Mouse (Mus musculus) cerebellum, adult 11-12 months (tissue): Measurements from ENCODE around the gene Zmiz1.
A peak's percentile ranks its signal among the peaks of the same experiment; 100 is the strongest.

Source experiments
- DNase-seq: peaks from one replicate; pipeline ENCODE4 v3.0.0; 2022

Gene Zmiz1

GRCm38 (mm10) chr14:25493301-25494241 is 34.6 kb downstream of the Zmiz1 start:
- DNase-seq, result no peak

DNA sequence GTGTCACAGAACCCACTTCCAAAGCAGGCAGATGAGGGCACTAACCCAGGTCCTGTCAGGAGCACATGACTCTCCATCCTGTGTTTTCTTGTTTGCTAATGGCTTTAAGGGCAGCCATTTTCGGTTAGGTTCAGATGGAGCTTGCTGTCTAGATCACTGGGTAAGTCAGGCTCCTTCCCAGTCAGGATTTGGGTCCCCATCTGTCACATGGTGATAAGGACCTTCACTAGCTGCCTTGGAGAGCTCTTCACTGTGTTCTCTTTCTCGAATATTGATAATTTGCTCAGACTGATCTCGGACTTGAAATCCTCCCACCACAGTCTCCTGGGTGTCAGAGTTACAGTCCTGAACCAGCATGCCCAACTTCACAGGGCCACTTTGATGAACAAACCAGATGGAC is 35.8 kb downstream of the Zmiz1 start:
- DNase-seq, result no peak

- peak; percentile 87 for DNase-seq
Observed at GRCm38 (mm10) chr14:25496116-25496515, 37.1 kb downstream of the Zmiz1 start.

DNA sequence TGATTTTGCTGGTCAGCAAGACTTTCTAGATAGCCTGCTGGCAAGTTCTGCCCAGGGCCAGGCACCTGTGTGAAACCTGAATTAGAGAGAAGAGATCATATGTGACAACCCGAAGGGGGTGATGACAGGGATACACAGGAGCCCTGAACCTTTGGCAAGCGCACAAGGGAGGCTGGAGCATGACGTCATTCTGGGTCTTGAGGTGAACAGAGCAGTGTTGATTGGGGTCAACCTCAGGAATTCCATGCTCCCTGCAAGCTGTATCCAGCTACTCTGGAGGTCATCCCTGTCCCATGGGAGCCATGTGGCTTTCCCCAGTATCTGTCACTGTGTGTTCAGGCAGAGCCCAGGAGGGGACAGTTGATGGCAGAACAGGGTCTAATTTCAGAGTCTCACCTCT is 38.0 kb downstream of the Zmiz1 start:
- no peak for DNase-seq

DNA sequence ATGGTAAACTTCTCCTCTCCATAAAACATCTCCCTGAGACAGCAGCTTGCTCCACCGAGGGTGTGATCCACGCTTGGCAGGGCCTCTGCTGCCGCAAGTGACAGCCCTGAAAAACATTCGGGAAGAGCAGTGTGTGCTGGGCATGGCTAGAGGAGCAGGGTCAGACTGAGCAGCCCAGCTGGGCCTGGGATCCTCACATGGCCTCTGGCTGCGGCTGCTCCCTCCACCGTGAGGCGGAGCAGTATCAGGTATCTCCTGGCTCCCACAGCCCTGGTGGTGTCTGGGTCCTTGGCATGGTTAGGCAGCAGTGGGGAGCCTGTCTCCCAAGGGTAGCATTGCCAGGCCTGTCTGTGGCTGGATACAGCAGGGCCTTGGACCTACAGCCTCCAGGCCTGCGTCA is 38.6 kb downstream of the Zmiz1 start:
- DNase-seq, result no peak

- no peak for DNase-seq
Observed at GRCm38 (mm10) chr14:25498367-25498766, 39.4 kb downstream of the Zmiz1 start.

- DNase-seq, result no peak
Observed at GRCm38 (mm10) chr14:25499526-25499925, 40.5 kb downstream of the Zmiz1 start.

DNA sequence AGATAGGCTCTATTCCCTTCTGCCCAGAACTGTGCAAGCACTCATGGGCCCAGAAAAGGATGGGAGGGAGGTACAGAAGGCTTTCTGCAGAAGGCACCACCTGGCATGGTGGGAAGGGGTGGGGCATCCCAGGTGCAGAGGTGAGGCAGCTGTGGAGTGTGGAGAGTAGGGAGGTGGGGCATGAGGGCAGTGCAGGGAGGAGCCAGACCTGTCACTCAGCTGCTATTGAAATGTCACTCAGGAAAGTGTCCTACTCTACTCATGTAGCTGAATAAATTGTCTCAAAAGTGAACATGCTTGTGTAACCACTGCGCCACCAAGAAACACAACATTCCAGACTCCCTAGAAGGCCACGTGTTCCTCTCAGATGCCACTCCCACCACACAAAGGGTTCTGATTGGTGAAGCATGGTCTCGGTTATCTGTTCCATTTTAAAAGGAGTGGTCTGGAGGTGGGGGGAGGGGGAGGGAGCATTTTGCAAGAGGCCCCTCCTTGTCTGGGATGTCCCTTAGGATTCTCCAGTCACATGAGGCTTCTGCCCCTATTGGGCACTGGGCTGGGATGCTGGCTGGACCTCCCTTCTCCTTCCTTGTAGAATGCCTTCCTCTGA is 41.6 kb downstream of the Zmiz1 start:
- DNase-seq, result no peak

DNA sequence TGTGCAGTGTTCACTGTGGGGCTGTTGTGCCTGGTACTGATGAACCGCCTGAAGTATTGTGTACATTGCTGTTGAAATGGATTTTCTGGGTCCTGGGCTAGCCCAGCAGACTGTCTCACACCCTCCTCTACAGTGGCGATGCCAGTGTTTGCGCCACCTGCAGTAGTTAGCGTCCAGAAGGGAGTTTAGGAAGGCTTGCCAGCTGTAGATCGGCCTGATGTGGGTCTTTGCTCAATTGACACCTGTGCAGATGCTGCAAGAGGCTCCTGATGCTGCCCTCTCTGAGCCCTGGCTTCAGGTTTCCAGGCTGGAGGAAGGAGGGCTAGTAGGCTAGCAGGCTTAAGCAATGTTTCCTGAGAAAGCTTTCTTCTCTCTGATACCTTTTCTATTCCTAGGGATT is 42.5 kb downstream of the Zmiz1 start:
- no peak for DNase-seq

GRCm38 (mm10) chr14:25502355-25502754 is 43.4 kb downstream of the Zmiz1 start:
- DNase-seq, result no peak

DNA sequence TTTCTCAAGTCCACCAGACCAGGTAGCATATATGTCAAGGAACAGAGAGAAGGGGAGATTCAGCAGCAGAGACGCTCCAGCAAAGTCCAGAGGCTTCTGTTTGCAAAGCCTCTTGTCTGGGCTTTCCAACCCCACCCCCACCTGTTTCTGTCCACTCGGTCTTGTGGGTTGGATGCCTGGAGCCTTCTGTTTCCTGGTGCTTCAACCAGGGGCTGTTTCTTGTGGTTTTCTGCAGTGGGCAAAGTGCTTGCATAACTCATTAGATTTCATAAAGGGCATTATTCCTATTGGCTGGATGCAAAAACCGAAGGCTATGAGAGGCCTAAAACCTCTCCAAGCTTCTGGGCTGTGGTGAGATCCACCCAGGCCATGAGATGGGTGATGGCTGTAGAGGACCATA is 45.3 kb downstream of the Zmiz1 start:
- DNase-seq, result no peak

DNA sequence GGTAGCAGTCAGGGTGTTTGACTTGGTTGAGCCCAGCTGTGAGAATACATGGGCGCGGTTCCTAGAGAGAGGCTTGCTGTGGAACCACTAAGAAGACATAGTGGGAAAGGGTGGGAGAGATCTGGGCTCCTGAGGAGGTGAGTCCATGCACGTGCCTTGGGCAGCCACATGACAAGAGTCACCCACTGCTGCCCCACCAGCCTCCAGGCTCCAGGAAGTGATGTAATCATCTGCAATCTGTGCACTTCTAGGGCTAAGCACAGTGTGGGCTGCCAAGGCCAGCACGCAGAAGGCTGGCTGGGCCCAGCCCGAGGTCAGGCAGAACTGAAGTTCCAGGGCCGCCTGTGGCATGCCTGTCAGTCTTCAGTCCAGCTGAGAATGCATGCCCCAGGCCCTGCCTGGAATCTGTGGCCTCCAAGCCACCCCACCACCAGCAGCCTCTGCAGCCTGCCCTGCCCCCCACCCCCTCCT is 46.3 kb downstream of the Zmiz1 start:
- peak; percentile 56 for DNase-seq

- no peak for DNase-seq
Observed at GRCm38 (mm10) chr14:25508111-25508756, 49.2 kb downstream of the Zmiz1 start.

DNA sequence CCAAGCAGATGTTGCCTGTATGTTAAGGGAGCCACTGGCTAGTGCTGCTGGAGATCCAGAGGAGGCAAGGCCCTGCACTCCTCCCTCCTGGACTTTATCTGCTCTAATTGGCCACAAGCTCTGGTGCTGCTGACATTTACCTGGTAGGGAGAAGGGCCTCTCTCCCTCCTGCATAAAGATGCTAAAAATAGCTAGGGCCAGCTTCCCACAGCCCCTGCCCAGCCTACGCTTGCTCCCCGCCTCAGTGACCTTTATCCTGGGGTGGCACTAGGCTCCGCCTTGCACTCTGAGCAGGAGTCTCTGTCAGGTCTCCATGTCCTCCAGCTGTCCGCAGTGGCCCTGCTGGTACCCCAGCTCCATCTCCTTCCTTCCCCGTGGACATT is 49.8 kb downstream of the Zmiz1 start:
- no peak for DNase-seq

DNA sequence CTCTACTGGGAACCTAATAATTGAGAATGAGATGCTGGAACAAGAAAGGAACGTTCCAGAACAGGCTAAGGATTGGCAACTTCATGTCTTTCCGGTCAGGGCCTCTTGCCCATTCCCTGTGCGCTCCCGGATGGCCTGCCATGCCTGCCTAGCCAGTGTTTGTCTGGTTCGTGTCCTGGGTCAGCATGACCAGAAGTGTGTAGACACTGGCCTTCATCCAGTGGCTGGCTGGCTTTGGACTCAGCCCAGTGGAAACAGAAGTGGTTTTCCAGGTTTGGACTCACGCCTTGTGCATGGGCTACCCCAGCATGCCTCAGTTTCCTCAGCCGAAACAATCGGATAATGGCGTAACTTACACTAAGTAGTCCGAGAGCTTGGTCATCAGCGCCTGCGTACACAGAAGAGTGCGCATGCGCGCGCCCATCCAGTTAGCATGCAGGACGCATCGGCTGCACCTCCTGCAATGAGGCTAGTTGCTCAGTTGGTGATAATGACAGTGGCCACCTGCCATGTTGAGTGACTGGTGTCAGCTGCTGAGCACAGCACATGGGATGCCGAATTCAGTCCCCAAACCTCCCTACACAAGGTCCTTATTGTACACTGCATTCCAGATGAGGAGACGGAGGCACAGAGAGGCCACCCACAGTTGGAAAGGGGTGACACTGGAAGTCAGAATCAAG is 50.6 kb downstream of the Zmiz1 start:
- DNase-seq, result no peak

DNA sequence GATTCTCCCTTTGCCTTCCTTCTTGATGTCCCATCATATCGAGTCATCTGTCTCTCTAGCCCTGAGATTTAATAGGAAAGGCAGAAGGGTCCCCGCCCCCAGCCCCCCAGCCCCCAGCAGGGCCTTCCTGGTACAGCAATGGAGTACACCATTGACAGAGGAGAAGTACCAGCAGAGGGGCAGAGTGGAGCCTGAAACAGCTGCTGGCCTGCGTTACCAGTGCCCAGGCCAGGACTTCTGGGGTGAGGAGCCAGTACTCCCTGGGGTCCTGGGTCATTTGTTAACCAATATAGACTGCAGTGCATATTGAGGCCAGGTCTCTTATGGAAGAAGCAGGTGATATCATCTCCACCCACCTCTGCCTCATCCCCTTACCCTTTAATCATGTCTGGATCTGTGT is 51.4 kb downstream of the Zmiz1 start:
- no peak for DNase-seq

DNA sequence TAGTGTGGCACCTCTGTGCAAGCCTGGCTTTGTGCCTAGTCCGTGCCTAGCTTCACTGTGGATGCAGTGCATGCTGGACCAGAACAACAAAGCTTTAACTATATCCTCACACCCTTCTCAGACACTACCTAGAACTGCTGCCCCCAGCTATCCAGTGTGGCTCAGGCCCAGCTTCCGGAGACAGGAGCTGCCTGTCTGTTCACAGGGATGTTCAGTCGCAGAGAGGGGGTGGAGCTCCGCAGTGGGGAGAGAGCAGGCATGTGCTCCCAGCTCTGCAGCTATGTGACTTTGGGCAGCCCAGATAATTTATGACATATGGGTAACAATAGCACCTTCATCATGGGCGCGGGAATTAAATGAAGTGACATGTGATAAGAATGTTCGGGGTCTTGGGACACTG is 52.0 kb downstream of the Zmiz1 start:
- no peak for DNase-seq

DNA sequence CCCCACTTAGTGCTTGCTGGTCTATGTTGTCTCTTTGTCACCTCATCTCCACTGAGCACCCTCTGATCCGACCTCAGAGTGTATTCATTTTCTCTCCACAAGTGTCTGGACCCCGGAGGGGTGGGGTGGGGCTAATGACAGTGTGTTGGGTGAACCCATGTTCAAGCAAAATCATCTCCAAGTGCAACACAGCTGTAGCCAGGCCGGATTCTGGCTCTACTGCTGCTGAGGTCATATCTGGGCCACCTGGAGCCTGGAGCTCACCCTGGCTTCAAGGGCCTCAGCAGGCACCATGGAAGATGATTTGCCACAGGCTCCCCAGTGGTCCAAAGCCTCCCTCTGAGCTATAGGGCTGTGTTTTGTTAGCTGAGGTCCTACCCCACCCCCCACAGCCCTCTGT is 52.6 kb downstream of the Zmiz1 start:
- no peak for DNase-seq

- DNase-seq, result no peak
Observed at GRCm38 (mm10) chr14:25511967-25512366, 53.0 kb downstream of the Zmiz1 start.

DNA sequence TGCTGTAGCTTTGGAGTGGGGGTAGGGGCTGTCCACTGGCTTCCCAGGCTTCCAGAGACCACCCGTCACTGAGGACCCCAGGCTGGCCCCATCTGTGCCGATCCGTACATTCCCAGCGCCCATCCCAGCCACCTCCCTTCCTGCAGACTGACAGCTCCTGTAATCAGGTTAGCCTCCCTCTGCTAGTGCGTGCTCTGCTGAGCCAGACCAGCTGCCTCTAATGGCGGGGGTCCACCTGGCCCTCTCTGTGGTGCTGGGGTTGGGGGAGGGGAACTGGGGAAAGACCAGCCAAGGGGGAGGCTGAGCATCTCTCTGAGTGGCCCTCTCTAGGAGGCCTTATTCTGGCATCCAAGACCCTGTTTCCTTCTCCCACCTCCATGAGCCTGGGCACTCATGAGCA is 53.8 kb downstream of the Zmiz1 start:
- DNase-seq, result no peak

DNA sequence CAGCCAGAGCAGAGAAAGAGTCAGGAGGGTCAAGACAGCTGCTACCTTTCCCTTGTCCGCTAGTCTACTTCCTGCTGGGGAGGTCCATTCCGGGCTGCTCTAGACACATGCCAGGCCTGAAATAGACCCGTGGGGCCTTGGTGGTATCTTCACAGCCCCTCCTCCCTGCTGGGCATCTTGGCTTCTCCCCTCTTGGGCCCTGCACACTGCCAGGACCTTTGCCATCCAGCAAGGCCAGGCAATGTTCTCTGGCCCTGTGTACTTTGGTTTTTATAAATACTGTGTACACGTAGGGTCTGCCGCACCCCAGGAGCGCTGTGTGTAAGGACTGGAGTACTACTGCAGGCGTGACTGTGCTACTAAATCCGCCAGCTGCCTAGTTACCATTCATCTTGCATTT is 54.5 kb downstream of the Zmiz1 start:
- no peak for DNase-seq

GRCm38 (mm10) chr14:25514943-25515512 is 56.0 kb downstream of the Zmiz1 start:
- no peak for DNase-seq

DNA sequence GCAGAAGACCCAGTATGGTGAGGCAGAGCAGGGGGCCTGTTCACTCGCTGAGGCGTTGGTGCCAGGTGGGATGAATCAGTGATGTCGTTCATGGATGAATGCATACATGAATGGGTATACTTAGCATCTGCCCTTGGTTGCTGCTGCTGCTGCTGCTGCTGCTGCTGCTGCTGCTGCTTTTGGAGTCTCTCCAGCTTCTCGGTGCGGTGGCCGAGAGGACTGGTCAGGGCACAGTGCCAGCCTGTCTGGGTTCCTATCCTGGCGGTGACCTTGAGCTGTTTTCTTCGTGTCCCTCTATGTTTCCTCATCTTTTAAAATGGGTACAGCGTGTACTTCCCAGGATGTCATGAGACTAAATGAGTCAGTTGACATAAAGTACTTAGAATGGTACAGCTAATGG is 56.9 kb downstream of the Zmiz1 start:
- no peak for DNase-seq
